Mouse (Mus musculus) lung, embryonic 15.5 days (tissue): ENCODE measurements around the gene Srgn. TPM values are rescaled to one million over a fixed set of nuclear protein-coding genes. Genes with fewer than 3 reads are reported as not detected.
"Not testable (repeated sequence)": the region's sequence is repeated elsewhere in the genome, so short reads cannot be mapped to it uniquely, and the experiment has no call there.

ENCODE experiments used
- ATAC-seq: fragments of 200-750 bp; cut with Nextera tagmentation; 2 replicates; pipeline ENCODE4 v1.8.0; 2017; ENCODE audit warnings: moderate number of reproducible peaks, borderline replicate concordance; ENCODE audit not compliant: low FRiP score, low TSS enrichment; ENCODE audit errors: extremely low read depth
- H3K27ac ChIP-seq: fragments of 300-500 bp; sonication (generic); 2 replicates; pipeline ENCODE4 v1.5.1; 2015; ENCODE audit warnings: moderate library complexity, mild to moderate bottlenecking, inconsistent platforms
- H3K27me3 ChIP-seq: fragments of 300-500 bp; sonication (generic); 2 replicates; pipeline ENCODE4 v1.6.1; 2015; ENCODE audit warnings: inconsistent platforms
- H3K36me3 ChIP-seq: fragments of 300-500 bp; sonication (generic); 2 replicates; pipeline ENCODE4 v1.6.1; 2015; ENCODE audit warnings: inconsistent platforms
- H3K4me1 ChIP-seq: fragments of 300-500 bp; sonication (generic); 2 replicates; pipeline ENCODE4 v1.6.1; 2015; ENCODE audit warnings: inconsistent platforms
- H3K4me2 ChIP-seq: fragments of 300-500 bp; sonication (generic); 2 replicates; pipeline ENCODE4 v1.6.1; 2015; ENCODE audit warnings: inconsistent platforms, mild to moderate bottlenecking, moderate library complexity
- H3K4me3 ChIP-seq: fragments of 300-500 bp; sonication (generic); 2 replicates; pipeline ENCODE4 v1.5.1; 2015; ENCODE audit warnings: mild to moderate bottlenecking, inconsistent platforms
- H3K9ac ChIP-seq: fragments of 300-500 bp; sonication (generic); 2 replicates; pipeline ENCODE4 v1.6.1; 2015; ENCODE audit warnings: inconsistent platforms
- H3K9me3 ChIP-seq: fragments of 300-500 bp; sonication (generic); 2 replicates; pipeline ENCODE4 v1.6.1; 2016; ENCODE audit warnings: inconsistent platforms
- WGBS: fragments of 180-500 bp; shearing (Covaris S2); methylation state at CpG from one replicate; pipeline ENCODE4 v1.1.7; 2015; 5-methylcytosine and 5-hydroxymethylcytosine counted together
- polyA plus RNA-seq: library from polyadenylated mRNA; unstranded; fragments of >200 nt; fragmentation: Nextera tagmentation; extraction: Ambion mirVana; gene quantifications from 2 replicates; pipeline ENCODE4 v1.2.1, GENCODE M21; 2015

The Srgn gene
- polyA plus RNA-seq, 1 experiment from 2014 or later, result 50.5 TPM

DNA sequence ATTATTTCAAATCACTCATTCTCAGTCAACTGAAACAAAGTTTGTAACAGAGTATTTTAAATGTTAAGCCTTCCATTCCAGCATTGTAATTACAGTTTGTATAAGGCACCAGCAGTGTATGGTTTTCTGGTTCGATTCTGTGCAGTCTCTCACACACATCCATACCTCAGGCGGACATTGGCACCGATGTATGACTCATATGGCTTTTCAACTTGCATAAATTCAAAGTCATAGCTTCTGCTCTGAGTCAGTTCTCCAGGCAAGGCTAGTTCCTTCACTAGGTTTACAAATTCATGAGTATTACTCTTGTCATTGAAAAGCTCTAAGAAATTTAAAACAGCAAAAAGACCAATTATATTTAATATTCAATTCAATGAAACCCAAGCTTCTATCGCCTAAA lies 57.5 kb downstream of the Srgn start:
- Histone ChIP-seq H3K27ac (no peak overlapping the region), H3K4me3 (no peak overlapping the region), H3K9me3 (no peaks in the 10 kb centered on the region), H3K36me3 (peaks cover 2% of the 10 kb centered on the region; the same call in 1 of the 2 replicates), H3K4me1 (no peaks in the 10 kb centered on the region), H3K9ac (no peak overlapping the region), H3K27me3 (no peaks in the 10 kb centered on the region), H3K4me2 (no peak overlapping the region)
- no peak for ATAC-seq
- 94% methylated on average over 4 of the region's 4 CpGs for WGBS

DNA sequence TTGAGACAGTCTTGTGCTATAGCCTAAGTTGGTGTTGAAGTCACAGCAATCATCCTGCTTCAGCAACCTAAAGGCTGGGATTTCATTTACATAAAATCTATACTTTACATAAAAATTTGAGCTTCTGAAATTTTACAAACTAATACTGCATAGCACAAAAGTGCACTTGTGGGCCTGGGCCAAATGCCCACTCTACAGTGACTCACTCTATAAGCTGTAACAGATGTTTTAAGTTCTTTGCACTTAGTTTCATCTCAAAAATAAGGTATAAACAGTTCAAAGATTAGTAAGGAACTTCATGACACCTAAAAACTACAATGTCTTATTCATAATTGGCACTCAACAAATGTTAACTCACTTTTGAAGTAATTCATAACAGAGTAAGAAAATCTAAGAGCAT lies 65.9 kb downstream of the Srgn start:
- no peaks in the 10 kb centered on the region for H3K4me1 ChIP-seq
- H3K27ac ChIP-seq, result no peak overlapping the region
- H3K9ac ChIP-seq, result no peak overlapping the region
- no peak overlapping the region for H3K4me3 ChIP-seq
- H3K9me3 ChIP-seq, result no peaks in the 10 kb centered on the region
- H3K27me3 ChIP-seq, result no peaks in the 10 kb centered on the region
- peaks cover 28% of the 10 kb centered on the region for H3K36me3 ChIP-seq
- no peak overlapping the region for H3K4me2 ChIP-seq
- no peak for ATAC-seq

DNA sequence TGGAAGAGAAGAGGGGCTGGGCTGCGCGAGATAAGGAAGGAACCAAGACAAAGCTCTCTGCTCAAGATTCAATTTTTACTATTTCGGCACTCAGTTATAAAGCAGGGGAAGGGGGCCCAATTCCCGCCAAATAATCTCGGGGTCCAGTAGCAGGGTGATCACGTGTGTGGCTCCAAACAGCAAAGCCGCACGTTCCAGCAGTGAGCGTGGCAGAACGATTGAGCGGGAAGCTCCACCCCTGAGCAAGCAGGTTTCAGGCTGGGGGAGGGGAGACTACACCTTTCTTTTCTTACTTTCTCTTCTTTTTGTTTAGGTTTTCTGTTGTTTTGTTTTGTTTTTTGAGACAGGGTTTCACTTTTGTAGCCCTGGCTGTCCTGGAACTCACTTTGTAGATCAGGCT lies 75.2 kb downstream of the Srgn start:
- not testable (repeated sequence) for H3K27me3 ChIP-seq, H3K4me3 ChIP-seq, H3K9me3 ChIP-seq, ATAC-seq, H3K9ac ChIP-seq, H3K4me2 ChIP-seq, H3K27ac ChIP-seq
- Histone ChIP-seq H3K36me3 (peaks cover 13% of the 10 kb centered on the region), H3K4me1 (peaks cover 13% of the 10 kb centered on the region)
- 65% methylated on average over 11 of the region's 11 CpGs for WGBS

DNA sequence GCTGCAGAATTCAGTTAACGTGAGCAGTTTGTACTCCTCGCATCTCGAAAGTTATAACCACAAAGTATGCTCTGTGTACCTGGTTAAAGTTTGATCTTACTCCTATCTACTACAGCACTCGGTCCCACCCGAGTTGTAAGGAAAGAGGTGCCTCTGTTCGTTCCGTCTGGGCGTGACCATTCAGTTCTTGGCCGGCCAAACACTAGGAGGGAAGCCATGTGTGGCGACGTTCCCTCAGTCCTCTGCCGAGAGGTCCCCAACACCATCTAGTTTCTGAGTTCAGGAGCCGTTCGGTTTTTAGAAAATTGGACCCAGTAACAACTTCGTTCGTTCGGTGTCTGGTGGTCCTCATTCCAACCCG lies 77.0 kb downstream of the Srgn start:
- Histone ChIP-seq H3K9ac (peak overlapping the region; percentile 94), H3K4me3 (peak overlapping the region; percentile 86), H3K27me3 (no peaks in the 10 kb centered on the region), H3K4me1 (peaks cover 13% of the 10 kb centered on the region), H3K36me3 (peaks cover 17% of the 10 kb centered on the region; the same call in 1 of the 2 replicates), H3K27ac (0 out of 2 replicates have a peak overlapping the region, but pooled peaks have one; percentile 85), H3K4me2 (peak overlapping the region; percentile 67), H3K9me3 (no peaks in the 10 kb centered on the region)
- no peak; the same call in 1 of the 2 replicates for ATAC-seq
- 32% methylated on average over 18 of the region's 18 CpGs for WGBS

DNA sequence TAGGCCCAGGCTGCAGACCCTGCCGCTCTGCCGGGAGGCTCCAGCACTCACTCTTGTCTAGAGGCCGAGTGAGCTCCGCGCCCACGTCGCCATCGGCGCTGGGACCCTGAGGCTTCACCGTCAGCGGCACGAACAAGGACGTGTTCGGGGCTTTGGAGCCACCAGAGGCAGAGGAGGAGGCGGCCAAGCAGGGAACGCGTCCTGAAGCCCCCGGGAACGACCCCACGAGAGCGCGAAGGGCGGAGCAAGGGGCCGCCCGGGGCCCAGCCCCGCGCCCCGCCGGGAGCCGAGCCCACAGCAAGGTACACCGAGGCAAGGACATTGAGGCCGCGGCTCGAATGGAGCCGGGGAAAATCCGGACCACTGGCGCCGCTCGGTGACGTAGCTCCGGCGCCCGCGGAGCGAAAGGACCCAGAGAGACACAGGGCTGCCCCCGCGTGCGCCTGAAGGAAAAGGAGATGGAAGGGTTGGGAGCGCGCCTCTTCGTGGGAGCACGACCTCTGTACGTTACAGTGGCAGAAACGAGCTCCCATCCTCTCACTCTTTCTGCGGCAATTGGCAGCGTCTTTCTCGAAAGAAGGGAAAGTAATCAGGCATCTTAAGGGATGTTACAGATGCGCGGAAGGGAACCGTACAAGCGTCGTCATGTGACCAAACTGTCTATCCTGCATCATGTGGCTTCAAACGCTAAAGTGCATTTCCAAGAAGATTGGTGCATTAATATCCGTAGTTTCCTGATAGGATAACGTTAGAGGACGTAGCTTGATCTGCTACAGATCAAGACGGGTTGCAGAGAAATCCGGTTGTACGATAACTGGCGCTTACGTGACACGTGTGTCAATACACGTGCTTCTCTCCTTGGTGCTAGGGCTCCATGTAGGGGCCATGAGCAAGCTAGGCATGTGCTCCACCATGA lies 77.6 kb downstream of the Srgn start, which contains the start of the genes 4930507D05Rik and Supv3l1:
4930507D05Rik (plus strand) TSS at position 126 of the 916 bp plus-strand sequence.
Supv3l1 (minus strand) TSS at position 375 of the 916 bp plus-strand sequence.
- Histone ChIP-seq H3K4me2 (peak within 1 kb of the TSS; percentile 67), H3K4me3 (peak within 1 kb of the TSS; percentile 86), H3K27me3 (no peaks in the 10 kb centered on the region), H3K27ac (peak within 1 kb of the TSS; percentile 85), H3K36me3 (peaks cover 24% of the 10 kb centered on the region; the same call in 1 of the 2 replicates), H3K9me3 (no peaks in the 10 kb centered on the region), H3K4me1 (peaks cover 13% of the 10 kb centered on the region), H3K9ac (peak within 1 kb of the TSS; percentile 94)
- peak; percentile 89; the same call in 1 of the 2 replicates for ATAC-seq
- under 1% methylated on average over 73 of the region's 73 CpGs for WGBS

Other genes starting within 250 kb of the Srgn start
- gene Hk1, start 147.5 kb downstream of the Srgn start, polyA plus RNA-seq, result 35.1 and 39.9 TPM in 2 replicates
- 2.8 and 3.3 TPM in 2 replicates for gene Hkdc1, start 105.0 kb downstream of the Srgn start, polyA plus RNA-seq
- gene 4930507D05Rik, start 78.0 kb downstream of the Srgn start, polyA plus RNA-seq, result 0.46 and 0.55 TPM in 2 replicates
- gene Supv3l1, start 77.7 kb downstream of the Srgn start, polyA plus RNA-seq, result 26.0 and 27.0 TPM in 2 replicates
- 77.6 and 79.0 TPM in 2 replicates for gene Vps26a, start 40.6 kb downstream of the Srgn start, polyA plus RNA-seq
- gene Kif1bp, start 51.0 kb upstream of the Srgn start, polyA plus RNA-seq, result 34.2 and 36.5 TPM in 2 replicates
- 18.7 and 19.6 TPM in 2 replicates for gene Ddx21, start 74.8 kb upstream of the Srgn start, polyA plus RNA-seq
- 119 and 126 TPM in 2 replicates for gene Ddx50, start 123.8 kb upstream of the Srgn start, polyA plus RNA-seq
- gene Stox1, start 198.7 kb upstream of the Srgn start, polyA plus RNA-seq, result 3.6 and 5.5 TPM in 2 replicates